Mouse (Mus musculus) forebrain, embryonic 16.5 days (tissue): ENCODE data around the gene Minos1. TPM values are rescaled to one million over a fixed set of nuclear protein-coding genes. Genes with fewer than 3 reads are reported as not detected.

ENCODE experiments used
- ATAC-seq: fragments of 200-750 bp; cut with Nextera tagmentation; 2 replicates; pipeline ENCODE4 v1.8.0; 2017; ENCODE audit warnings: mild to moderate bottlenecking, moderate library complexity
- H3K27ac ChIP-seq: fragments of 300-500 bp; sonication (generic); 2 replicates; pipeline ENCODE4 v1.5.1; 2014; ENCODE audit warnings: low read length, control low read depth
- H3K27me3 ChIP-seq: fragments of 300-500 bp; sonication (generic); replicated peaks from 2 replicates; pipeline ENCODE4 v1.6.1; 2014; ENCODE audit warnings: low read length; ENCODE audit not compliant: control insufficient read depth, insufficient read depth
- H3K36me3 ChIP-seq: fragments of 300-500 bp; sonication (generic); 2 replicates; pipeline ENCODE4 v1.6.1; 2014; ENCODE audit not compliant: control insufficient read depth, insufficient read depth
- H3K4me1 ChIP-seq: fragments of 300-500 bp; sonication (generic); replicated peaks from 2 replicates; pipeline ENCODE4 v1.6.1; 2014; ENCODE audit warnings: low read length; ENCODE audit not compliant: control insufficient read depth, insufficient read depth
- H3K4me2 ChIP-seq: fragments of 300-500 bp; sonication (generic); 2 replicates; pipeline ENCODE4 v1.6.1; 2014; ENCODE audit warnings: mild to moderate bottlenecking, low read length, control low read depth
- H3K4me3 ChIP-seq: fragments of 300-500 bp; sonication (generic); replicated peaks from 2 replicates; pipeline ENCODE4 v1.5.1; 2014; ENCODE audit warnings: mild to moderate bottlenecking, low read length, control low read depth
- H3K9ac ChIP-seq: fragments of 300-500 bp; sonication (generic); replicated peaks from 2 replicates; pipeline ENCODE4 v1.6.1; 2014; ENCODE audit warnings: low read depth, low read length, control low read depth
- H3K9me3 ChIP-seq: fragments of 300-500 bp; sonication (generic); 2 replicates; pipeline ENCODE4 v1.6.1; 2016; ENCODE audit warnings: low read length; ENCODE audit not compliant: control insufficient read depth
- WGBS: fragments of 180-500 bp; shearing (Covaris S2); extraction: QIAGEN DNeasy Blood & Tissue Kit; methylation state at CpG from one replicate; pipeline ENCODE4 v1.1.7; 2014; 5-methylcytosine and 5-hydroxymethylcytosine counted together
- polyA plus RNA-seq: library from polyadenylated mRNA; unstranded; fragments of >200 nt; fragmentation: Nextera tagmentation; extraction: Ambion mirVana; gene quantifications from 2 replicates; pipeline ENCODE4 v1.2.1, GENCODE M21; 2015

Gene Minos1
- polyA plus RNA-seq, 1 experiment from 2014 or later: 355 TPM

- WGBS: 81% methylated on average over 15 of the region's 15 CpGs
- no peak overlapping the region for H3K27ac ChIP-seq
- no peaks in the 10 kb centered on the region for H3K9me3 ChIP-seq
- H3K36me3 ChIP-seq: no peaks in the 10 kb centered on the region
- ATAC-seq: no peak
- no peak overlapping the region for H3K4me3 ChIP-seq
- no peak overlapping the region for H3K9ac ChIP-seq
- no peak overlapping the region for H3K4me2 ChIP-seq
- no peaks in the 10 kb centered on the region for H3K4me1 ChIP-seq
- no peaks in the 10 kb centered on the region for H3K27me3 ChIP-seq
These were observed 38.3 kb upstream of the Minos1 start for GRCm38 (mm10) chr4:139168985-139169747.

GRCm38 (mm10) chr4:139167107-139167506 lies 36.2 kb upstream of the Minos1 start:
- no peak for ATAC-seq
- H3K9me3 ChIP-seq: no peaks in the 10 kb centered on the region
- no peak overlapping the region for H3K4me2 ChIP-seq
- H3K27me3 ChIP-seq: no peaks in the 10 kb centered on the region
- no peaks in the 10 kb centered on the region for H3K36me3 ChIP-seq
- no peak overlapping the region for H3K4me3 ChIP-seq
- no peak overlapping the region for H3K9ac ChIP-seq
- no peak overlapping the region for H3K27ac ChIP-seq
- WGBS: 82% methylated on average over 8 of the region's 8 CpGs
- H3K4me1 ChIP-seq: no peaks in the 10 kb centered on the region

GRCm38 (mm10) chr4:139166244-139166643 lies 35.3 kb upstream of the Minos1 start:
- H3K4me1 ChIP-seq: no peaks in the 10 kb centered on the region
- WGBS: 87% methylated on average over 8 of the region's 8 CpGs
- ATAC-seq: no peak

DNA sequence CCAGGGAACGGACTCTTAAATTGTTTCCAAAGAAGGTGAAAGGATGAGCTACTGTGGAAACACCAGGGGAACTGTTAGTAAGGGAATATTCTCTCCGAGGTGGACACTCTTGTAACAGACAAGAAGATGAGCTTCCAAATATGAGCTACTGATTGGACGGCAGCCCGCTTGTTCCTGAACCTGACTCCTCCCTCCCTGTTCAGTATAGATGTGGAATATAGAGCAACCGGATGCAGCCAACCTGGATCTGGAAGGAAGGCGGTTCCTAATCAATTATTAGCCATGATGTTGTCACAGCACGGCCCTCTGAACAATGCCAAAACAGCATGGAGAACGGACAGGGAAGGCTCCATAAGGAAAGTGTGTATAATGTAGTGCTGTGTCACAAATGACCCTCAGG lies 34.3 kb upstream of the Minos1 start:
- H3K9ac ChIP-seq: no peak overlapping the region
- no peak for ATAC-seq
- no peaks in the 10 kb centered on the region for H3K36me3 ChIP-seq
- no peak overlapping the region for H3K4me2 ChIP-seq
- 81% methylated on average over 8 of the region's 8 CpGs for WGBS
- no peak overlapping the region for H3K27ac ChIP-seq
- no peaks in the 10 kb centered on the region for H3K27me3 ChIP-seq
- H3K4me1 ChIP-seq: no peaks in the 10 kb centered on the region
- H3K9me3 ChIP-seq: no peaks in the 10 kb centered on the region
- no peak overlapping the region for H3K4me3 ChIP-seq

More at GRCm38 (mm10) chr4:139166244-139166643, 35.3 kb upstream of the Minos1 start:
- H3K9me3 ChIP-seq: no peaks in the 10 kb centered on the region
- H3K4me2 ChIP-seq: no peak overlapping the region
- no peak overlapping the region for H3K9ac ChIP-seq
- H3K27ac ChIP-seq: no peak overlapping the region
- H3K4me3 ChIP-seq: no peak overlapping the region
- H3K27me3 ChIP-seq: no peaks in the 10 kb centered on the region
- H3K36me3 ChIP-seq: no peaks in the 10 kb centered on the region

- H3K9ac ChIP-seq: no peak overlapping the region
- H3K4me1 ChIP-seq: no peaks in the 10 kb centered on the region
- WGBS: 92% methylated on average over 6 of the region's 6 CpGs
- no peaks in the 10 kb centered on the region for H3K36me3 ChIP-seq
- ATAC-seq: no peak
- no peak overlapping the region for H3K4me3 ChIP-seq
- no peaks in the 10 kb centered on the region for H3K9me3 ChIP-seq
- H3K4me2 ChIP-seq: no peak overlapping the region
- no peaks in the 10 kb centered on the region for H3K27me3 ChIP-seq
- no peak overlapping the region for H3K27ac ChIP-seq
These were observed 33.2 kb upstream of the Minos1 start for GRCm38 (mm10) chr4:139164082-139164481.

DNA sequence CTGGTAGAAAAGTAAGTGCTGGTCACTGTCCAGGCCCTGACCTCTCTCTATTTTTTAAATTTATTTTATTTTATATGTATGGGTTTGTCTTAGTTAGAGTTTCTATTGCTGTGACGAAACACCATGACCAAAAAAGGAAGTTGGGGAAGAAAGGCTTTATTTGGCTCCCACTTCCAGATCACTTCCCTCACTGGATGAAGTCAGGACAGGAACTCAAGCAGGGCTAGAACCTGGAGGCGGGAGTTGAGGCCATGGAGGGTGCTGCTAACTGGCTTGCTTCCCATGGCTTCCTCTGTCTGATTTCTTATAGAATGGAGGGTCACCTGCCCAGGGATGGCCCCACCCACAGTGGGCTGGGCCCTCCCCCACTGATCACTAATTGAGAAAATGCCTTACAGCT lies 30.2 kb upstream of the Minos1 start:
- no peak overlapping the region for H3K27ac ChIP-seq
- no peak overlapping the region for H3K4me2 ChIP-seq
- H3K4me3 ChIP-seq: no peak overlapping the region
- H3K9ac ChIP-seq: no peak overlapping the region
- no peaks in the 10 kb centered on the region for H3K36me3 ChIP-seq
- no peaks in the 10 kb centered on the region for H3K27me3 ChIP-seq
- no peak for ATAC-seq
- no peaks in the 10 kb centered on the region for H3K4me1 ChIP-seq
- no peaks in the 10 kb centered on the region for H3K9me3 ChIP-seq
- WGBS: 78% methylated on average over 2 of the region's 2 CpGs

DNA sequence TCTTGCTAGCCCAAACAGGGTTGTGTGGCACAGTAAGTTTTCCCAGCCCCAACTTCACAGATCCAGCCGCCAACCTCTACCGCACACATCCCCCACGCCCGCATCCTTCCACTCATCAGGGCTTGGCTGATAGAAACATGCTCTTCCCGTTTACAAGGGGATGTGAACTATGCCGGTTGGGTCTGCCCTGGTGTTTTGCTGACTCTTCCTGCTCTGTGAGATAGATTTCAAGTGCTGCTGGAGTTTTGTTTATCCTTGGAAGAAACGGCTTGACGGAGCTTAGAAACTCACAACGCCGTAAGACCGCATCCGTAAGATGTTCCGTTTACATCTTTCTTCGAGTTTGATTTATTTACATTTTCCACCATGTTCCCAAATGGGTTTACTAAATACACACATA lies 27.4 kb upstream of the Minos1 start:
- H3K27ac ChIP-seq: no peak overlapping the region
- ATAC-seq: no peak
- WGBS: 94% methylated on average over 14 of the region's 14 CpGs

DNA sequence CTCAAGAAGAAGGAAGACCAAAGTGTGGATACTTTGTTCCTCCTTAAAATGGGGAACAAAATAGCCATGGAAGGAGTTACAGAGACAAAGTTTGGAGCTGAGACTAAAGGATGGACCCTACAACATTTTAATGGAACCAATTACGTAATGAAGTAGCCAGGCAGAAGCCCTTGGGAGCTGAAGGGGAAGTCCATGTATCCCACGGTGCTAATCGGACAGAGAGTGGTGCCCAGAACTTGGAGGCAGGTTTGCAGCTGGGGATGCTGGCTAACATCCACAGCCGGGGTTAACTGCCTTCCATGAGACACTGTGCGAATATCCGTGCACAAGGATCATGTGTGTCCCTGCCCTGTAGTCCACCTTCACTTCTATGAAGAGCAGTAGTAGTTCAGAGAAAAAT lies 25.6 kb upstream of the Minos1 start:
- Histone ChIP-seq H3K9ac (no peak overlapping the region), H3K36me3 (no peaks in the 10 kb centered on the region), H3K9me3 (no peaks in the 10 kb centered on the region), H3K27me3 (no peaks in the 10 kb centered on the region), H3K4me3 (no peak overlapping the region), H3K4me2 (no peak overlapping the region), H3K27ac (no peak overlapping the region), H3K4me1 (no peaks in the 10 kb centered on the region)
- 91% methylated on average over 6 of the region's 6 CpGs for WGBS
- ATAC-seq: no peak

More for the DNA sequence above, 27.4 kb upstream of the Minos1 start:
- Histone ChIP-seq H3K4me1 (no peaks in the 10 kb centered on the region), H3K9ac (no peak overlapping the region), H3K9me3 (no peaks in the 10 kb centered on the region), H3K4me3 (no peak overlapping the region), H3K36me3 (no peaks in the 10 kb centered on the region), H3K27me3 (no peaks in the 10 kb centered on the region), H3K4me2 (no peak overlapping the region)

DNA sequence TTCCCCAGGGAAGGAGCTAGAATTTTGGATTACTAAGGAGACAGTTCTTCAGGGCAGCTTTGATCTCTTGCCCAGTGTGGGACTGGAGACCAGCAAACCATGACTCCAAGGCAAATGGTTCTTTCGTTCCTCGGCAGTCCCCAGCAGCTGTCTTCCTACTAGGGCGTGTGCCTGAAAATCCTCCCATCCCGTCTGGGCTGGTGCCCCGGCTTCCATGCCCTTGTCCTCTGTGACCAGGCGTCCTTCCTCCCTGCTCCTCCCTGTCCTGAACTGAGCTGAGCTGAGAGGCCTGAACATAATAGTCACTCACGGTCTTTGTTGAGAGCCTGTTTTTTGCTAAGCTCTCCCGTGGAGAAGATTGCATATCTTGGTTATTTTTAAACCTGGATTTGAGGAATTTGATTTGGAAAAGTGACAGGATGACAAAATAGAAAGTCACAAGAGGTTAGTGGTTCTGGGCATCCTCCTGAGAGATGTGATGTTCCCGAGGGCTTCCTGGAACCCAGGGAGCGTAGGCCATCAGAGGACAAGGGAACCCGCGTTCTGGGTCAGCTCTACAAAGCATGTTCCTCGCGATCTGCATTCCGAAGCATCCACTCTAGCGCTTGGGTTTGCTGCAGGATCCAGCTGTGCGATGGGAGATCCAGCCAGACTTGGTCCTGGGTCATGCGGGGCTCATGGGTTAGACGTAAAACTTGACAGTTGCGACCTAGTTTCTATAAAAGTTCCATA lies 23.8 kb upstream of the Minos1 start:
- Histone ChIP-seq H3K9ac (no peak overlapping the region), H3K36me3 (no peaks in the 10 kb centered on the region), H3K27ac (no peak overlapping the region), H3K9me3 (no peaks in the 10 kb centered on the region), H3K4me2 (no peak overlapping the region), H3K27me3 (no peaks in the 10 kb centered on the region), H3K4me1 (no peaks in the 10 kb centered on the region), H3K4me3 (no peak overlapping the region)
- ATAC-seq: no peak
- WGBS: 82% methylated on average over 20 of the region's 20 CpGs
